Mouse (Mus musculus) E14TG2a.4 (cell line): Measurements from ENCODE around the gene Il17re.

Experiments used
- H3K27me3 ChIP-seq: 2 replicates; pipeline ENCODE4 v1.6.1; 2014; ENCODE audit warnings: low read length, control low read depth; ENCODE audit not compliant: insufficient read depth
- H3K36me3 ChIP-seq: 2 replicates; pipeline ENCODE4 v1.6.1; 2014; ENCODE audit warnings: low read length, control low read depth; ENCODE audit not compliant: insufficient read depth
- H3K4me1 ChIP-seq: replicated peaks from 2 replicates; pipeline ENCODE4 v1.6.1; 2014; ENCODE audit warnings: low read depth, low read length, control low read depth
- H3K4me3 ChIP-seq: replicated peaks from 2 replicates; pipeline ENCODE4 v1.5.1; 2014; ENCODE audit warnings: mild to moderate bottlenecking, low read length
- H3K9me3 ChIP-seq: 2 replicates; pipeline ENCODE4 v1.6.1; 2014; ENCODE audit warnings: low read length, control low read depth
- CTCF ChIP-seq: conservative IDR thresholded peaks from 2 replicates; pipeline ENCODE4 v1.5.1; 2014; ENCODE audit warnings: low read length
- NANOG ChIP-seq: IDR thresholded peaks from 2 replicates; pipeline ENCODE4 v1.6.1; 2014; ENCODE audit warnings: borderline replicate concordance, low read length, mixed read lengths
- POU5F1 ChIP-seq: IDR thresholded peaks from 2 replicates; pipeline ENCODE4 v1.6.1; 2014; ENCODE audit warnings: low read length, borderline replicate concordance

The Il17re gene

GRCm38 (mm10) chr6:113451839-113452238 is 6.4 kb upstream of the Il17re start:
- Histone ChIP-seq H3K27me3 (peaks cover 12% of the 10 kb centered on the region; the same call in 1 of the 2 replicates), H3K36me3 (peaks cover 24% of the 10 kb centered on the region), H3K9me3 (no peaks in the 10 kb centered on the region), H3K4me3 (no peak overlapping the region), H3K4me1 (peaks cover 11% of the 10 kb centered on the region; the same call in 1 of the 2 replicates)
- TF ChIP-seq CTCF, result no peak
- no peak for TF ChIP-seq NANOG
- no peak for TF ChIP-seq POU5F1

GRCm38 (mm10) chr6:113455007-113455406 is 3.3 kb upstream of the Il17re start:
- Histone ChIP-seq H3K9me3 (no peaks in the 10 kb centered on the region), H3K27me3 (peaks cover 28% of the 10 kb centered on the region), H3K4me1 (peaks cover 20% of the 10 kb centered on the region), H3K36me3 (no peaks in the 10 kb centered on the region), H3K4me3 (no peak overlapping the region)
- TF ChIP-seq NANOG (no peak), CTCF (no peak), POU5F1 (no peak)

- Histone ChIP-seq H3K4me1 (peaks cover 20% of the 10 kb centered on the region), H3K27me3 (peaks cover 29% of the 10 kb centered on the region), H3K4me3 (peak overlapping the region; percentile 45), H3K9me3 (no peaks in the 10 kb centered on the region), H3K36me3 (no peaks in the 10 kb centered on the region)
- TF ChIP-seq POU5F1, result no peak
- no peak for TF ChIP-seq CTCF
- TF ChIP-seq NANOG, result no peak
Measured at GRCm38 (mm10) chr6:113458635-113459034, 351 bp downstream of the Il17re start.

- TF ChIP-seq POU5F1 (no peak), CTCF (no peak), NANOG (no peak)
- Histone ChIP-seq H3K36me3 (no peaks in the 10 kb centered on the region), H3K4me1 (peaks cover 17% of the 10 kb centered on the region), H3K4me3 (no peak overlapping the region), H3K27me3 (peaks cover 44% of the 10 kb centered on the region), H3K9me3 (no peaks in the 10 kb centered on the region)
Measured at GRCm38 (mm10) chr6:113464040-113464439, 5.8 kb downstream of the Il17re start.

GRCm38 (mm10) chr6:113465602-113466001 is 7.3 kb downstream of the Il17re start:
- Histone ChIP-seq H3K9me3 (no peaks in the 10 kb centered on the region), H3K4me1 (peaks cover 29% of the 10 kb centered on the region), H3K4me3 (no peak overlapping the region), H3K36me3 (no peaks in the 10 kb centered on the region), H3K27me3 (peaks cover 55% of the 10 kb centered on the region)
- TF ChIP-seq NANOG (no peak), CTCF (no peak), POU5F1 (no peak)

- Histone ChIP-seq H3K4me3 (no peak overlapping the region; the same call in 1 of the 2 replicates), H3K9me3 (no peaks in the 10 kb centered on the region), H3K4me1 (peaks cover 52% of the 10 kb centered on the region), H3K36me3 (no peaks in the 10 kb centered on the region), H3K27me3 (peaks cover 67% of the 10 kb centered on the region)
- no peak for TF ChIP-seq NANOG
- no peak for TF ChIP-seq POU5F1
Measured at GRCm38 (mm10) chr6:113468512-113468911, 10.2 kb downstream of the Il17re start.

- Histone ChIP-seq H3K9me3 (no peaks in the 10 kb centered on the region), H3K4me1 (peaks cover 49% of the 10 kb centered on the region), H3K36me3 (no peaks in the 10 kb centered on the region), H3K27me3 (peaks cover 68% of the 10 kb centered on the region), H3K4me3 (peak overlapping the region; percentile 78)
- TF ChIP-seq NANOG (no peak), CTCF (peak; percentile 81), POU5F1 (no peak)
Measured at GRCm38 (mm10) chr6:113469021-113469420, 10.7 kb downstream of the Il17re start.

- H3K36me3 ChIP-seq, result no peaks in the 10 kb centered on the region
- H3K27me3 ChIP-seq, result peaks cover 68% of the 10 kb centered on the region
- peaks cover 45% of the 10 kb centered on the region for H3K4me1 ChIP-seq
- peak overlapping the region; percentile 78 for H3K4me3 ChIP-seq
- H3K9me3 ChIP-seq, result no peaks in the 10 kb centered on the region
- TF ChIP-seq CTCF (peak; percentile 33; the same call in 1 of the 2 replicates), NANOG (no peak)
Measured at GRCm38 (mm10) chr6:113469432-113469831, 11.1 kb downstream of the Il17re start.

GRCm38 (mm10) chr6:113471297-113471936 is 13.1 kb downstream of the Il17re start, which contains the start of gene Il17rc:
Gene Il17rc, plus strand, starts transcription at chr6:113471427.
- H3K27me3 ChIP-seq, result peaks cover 58% of the 10 kb centered on the region
- no peaks in the 10 kb centered on the region for H3K9me3 ChIP-seq
- no peak for TF ChIP-seq NANOG
- TF ChIP-seq CTCF, result no peak
- no peak for TF ChIP-seq POU5F1
- H3K4me1 ChIP-seq, result peaks cover 45% of the 10 kb centered on the region
- H3K4me3 ChIP-seq, result peak within 1 kb of the TSS; percentile 66
- H3K36me3 ChIP-seq, result no peaks in the 10 kb centered on the region
